Mouse (Mus musculus): ENCODE results near the gene Chchd6. TPM values are rescaled to one million over a fixed set of nuclear protein-coding genes. Genes with fewer than 3 reads are reported as not detected.

The Chchd6 gene
- total and polyA plus RNA-seq, 3 experiments: 49.5 to 74.7 TPM; not detected in 1

DNA sequence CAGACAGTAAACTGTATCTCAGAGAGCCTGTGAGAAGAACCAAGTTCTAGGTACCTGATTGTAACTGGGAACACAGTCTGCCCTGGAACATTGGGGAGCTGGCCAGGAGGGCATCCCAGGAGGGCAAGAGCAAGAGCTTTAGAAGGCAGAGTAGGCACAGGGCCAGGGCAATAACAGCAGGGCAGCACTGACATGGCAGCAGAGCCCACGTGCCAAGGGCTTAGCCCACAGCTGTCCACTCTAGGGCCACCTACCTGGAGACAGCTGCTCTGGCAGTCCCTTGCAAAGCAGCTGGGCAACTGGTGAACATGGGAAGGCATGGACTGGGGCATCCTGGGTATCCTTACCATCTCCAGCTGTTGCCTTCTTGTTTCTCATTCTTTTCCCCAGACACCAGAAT, 247.7 kb downstream of the Chchd6 start:
- no peak for DNase-seq (ENCODE audit: low read depth, low spot score)
- no peak for TF ChIP-seq ELF1 (IDR thresholded peaks at IDR 0.05; ENCODE audit: low read depth, low read length)
- no peak for TF ChIP-seq GABPA (IDR thresholded peaks at IDR 0.05; ENCODE audit: low read depth, low read length)
- TF ChIP-seq TAL1 (IDR thresholded peaks at IDR 0.05; ENCODE audit: low read length): no peak
- no peak for TF ChIP-seq CHD2 (IDR thresholded peaks at IDR 0.05; ENCODE audit: low read length)
- TF ChIP-seq ZMIZ1 (IDR thresholded peaks at IDR 0.05; ENCODE audit: low read depth, low read length): no peak
- no peak for TF ChIP-seq CTCF (IDR thresholded peaks at IDR 0.05 in 2 of 3, conservative IDR thresholded peaks at IDR 0.05 in 1 of 3; ENCODE audit: control insufficient read depth in 1 of 3, insufficient read depth in 1 of 3, low read depth in 2 of 3, low read length in 3 of 3, poor library complexity in 1 of 3, severe bottlenecking in 1 of 3)
- TF ChIP-seq HCFC1 (IDR thresholded peaks at IDR 0.05; ENCODE audit: low read depth, low read length): no peak
- TF ChIP-seq USF2 (IDR thresholded peaks at IDR 0.05; ENCODE audit: borderline replicate concordance in 1 of 2, insufficient read depth in 1 of 2, low read depth in 1 of 2, low read length in 2 of 2): no peak
- TF ChIP-seq RAD21 (IDR thresholded peaks at IDR 0.05; ENCODE audit: low read depth, low read length): no peak
- no peak for TF ChIP-seq KAT2A (conservative IDR thresholded peaks at IDR 0.05; ENCODE audit: low read depth, low read length)
- Histone ChIP-seq H3K9me3 (replicated peaks; ENCODE audit: insufficient read depth, low read length) (no peaks in the 10 kb centered on the region), H3K4me1 (ENCODE audit: control insufficient read depth in 1 of 2, insufficient read depth in 2 of 2, low read length in 2 of 2) (no peaks in the 10 kb centered on the region), H3K9ac (ENCODE audit: control insufficient read depth, low read depth, low read length, poor library complexity, severe bottlenecking) (no peak overlapping the region), H3K27me3 (ENCODE audit: control insufficient read depth in 1 of 2, insufficient read depth in 2 of 2, low read length in 2 of 2) (no peaks in the 10 kb centered on the region), H3K79me2 (ENCODE audit: control insufficient read depth, insufficient read depth, low read length, poor library complexity) (no peaks in the 10 kb centered on the region), H3K4me3 (ENCODE audit: control insufficient read depth in 1 of 2, insufficient read depth in 1 of 2, low read depth in 2 of 2, low read length in 2 of 2) (no peak overlapping the region), H3K36me3 (ENCODE audit: control insufficient read depth in 1 of 2, insufficient read depth in 2 of 2, low read length in 2 of 2) (no peaks in the 10 kb centered on the region; a peak in 1 of 4 replicates), H3K27ac (ENCODE audit: control insufficient read depth, low read depth, low read length) (no peak overlapping the region)

GRCm38 (mm10) chr6:89345855-89346254, 249.6 kb downstream of the Chchd6 start:
- Histone ChIP-seq H3K36me3 (ENCODE audit: control insufficient read depth in 1 of 2, insufficient read depth in 2 of 2, low read length in 2 of 2) (no peaks in the 10 kb centered on the region; a peak in 1 of 4 replicates), H3K27ac (ENCODE audit: control insufficient read depth, low read depth, low read length) (no peak overlapping the region), H3K27me3 (ENCODE audit: control insufficient read depth in 1 of 2, insufficient read depth in 2 of 2, low read length in 2 of 2) (no peaks in the 10 kb centered on the region), H3K4me3 (ENCODE audit: control insufficient read depth in 1 of 2, insufficient read depth in 1 of 2, low read depth in 2 of 2, low read length in 2 of 2) (no peak overlapping the region), H3K9me3 (replicated peaks; ENCODE audit: insufficient read depth, low read length) (no peaks in the 10 kb centered on the region), H3K4me1 (ENCODE audit: control insufficient read depth in 1 of 2, insufficient read depth in 2 of 2, low read length in 2 of 2) (no peaks in the 10 kb centered on the region), H3K9ac (ENCODE audit: control insufficient read depth, low read depth, low read length, poor library complexity, severe bottlenecking) (no peak overlapping the region), H3K79me2 (ENCODE audit: control insufficient read depth, insufficient read depth, low read length, poor library complexity) (no peaks in the 10 kb centered on the region)
- no peak for TF ChIP-seq ETS1 (IDR thresholded peaks at IDR 0.05; ENCODE audit: low read depth, low read length)
- TF ChIP-seq SIN3A (IDR thresholded peaks at IDR 0.05; ENCODE audit: low read length): no peak
- no peak for DNase-seq (ENCODE audit: low read depth, low spot score)

- Histone ChIP-seq H3K9ac (ENCODE audit: control insufficient read depth, low read depth, low read length, poor library complexity, severe bottlenecking) (no peak overlapping the region), H3K36me3 (ENCODE audit: control insufficient read depth in 1 of 2, insufficient read depth in 2 of 2, low read length in 2 of 2) (no peaks in the 10 kb centered on the region; a peak in 1 of 4 replicates)
Observed at GRCm38 (mm10) chr6:89345486-89345785, 250.0 kb downstream of the Chchd6 start.

More at GRCm38 (mm10) chr6:89345486-89345785, 250.0 kb downstream of the Chchd6 start:
- Histone ChIP-seq H3K27ac (ENCODE audit: control insufficient read depth, low read depth, low read length) (no peak overlapping the region), H3K27me3 (ENCODE audit: control insufficient read depth in 1 of 2, insufficient read depth in 2 of 2, low read length in 2 of 2) (no peaks in the 10 kb centered on the region), H3K9me3 (replicated peaks; ENCODE audit: insufficient read depth, low read length) (no peaks in the 10 kb centered on the region), H3K4me1 (ENCODE audit: control insufficient read depth in 1 of 2, insufficient read depth in 2 of 2, low read length in 2 of 2) (no peaks in the 10 kb centered on the region), H3K4me3 (ENCODE audit: control insufficient read depth in 1 of 2, insufficient read depth in 1 of 2, low read depth in 2 of 2, low read length in 2 of 2) (no peak overlapping the region), H3K79me2 (ENCODE audit: control insufficient read depth, insufficient read depth, low read length, poor library complexity) (no peaks in the 10 kb centered on the region)
- TF ChIP-seq ZC3H11A (IDR thresholded peaks at IDR 0.05; ENCODE audit: low read depth, low read length) (no peak), CTCF (IDR thresholded peaks at IDR 0.05 in 2 of 3, conservative IDR thresholded peaks at IDR 0.05 in 1 of 3; ENCODE audit: control insufficient read depth in 1 of 3, insufficient read depth in 1 of 3, low read depth in 2 of 3, low read length in 3 of 3, poor library complexity in 1 of 3, severe bottlenecking in 1 of 3) (no peak), USF1 (IDR thresholded peaks at IDR 0.05; ENCODE audit: low read depth, low read length) (no peak), GATA1 (IDR thresholded peaks at IDR 0.05; ENCODE audit: low read depth, low read length) (no peak), USF2 (IDR thresholded peaks at IDR 0.05; ENCODE audit: borderline replicate concordance in 1 of 2, insufficient read depth in 1 of 2, low read depth in 1 of 2, low read length in 2 of 2) (no peak), KAT2A (conservative IDR thresholded peaks at IDR 0.05; ENCODE audit: low read depth, low read length) (no peak), HCFC1 (IDR thresholded peaks at IDR 0.05; ENCODE audit: low read depth, low read length) (no peak), NRF1 (IDR thresholded peaks at IDR 0.05; ENCODE audit: insufficient read depth, low read depth, low read length, poor library complexity, severe bottlenecking) (no peak), SMC3 (IDR thresholded peaks at IDR 0.05; ENCODE audit: low read depth, low read length) (no peak), JUND (IDR thresholded peaks at IDR 0.05; ENCODE audit: low read depth, low read length) (no peak), ZMIZ1 (IDR thresholded peaks at IDR 0.05; ENCODE audit: low read depth, low read length) (no peak), RAD21 (IDR thresholded peaks at IDR 0.05; ENCODE audit: low read depth, low read length) (no peak)
- DNase-seq (ENCODE audit: low read depth, low spot score): no peak

Measured in MEL (cell line).